Mouse (Mus musculus) forebrain, embryonic 12.5 days (tissue): ENCODE data around the gene Car10. TPM values are rescaled to one million over a fixed set of nuclear protein-coding genes. Genes with fewer than 3 reads are reported as not detected.
A peak's percentile ranks its signal among the peaks of the same experiment; 100 is the strongest.

Experiments used
- ATAC-seq: fragments of 200-750 bp; cut with Nextera tagmentation; 2 replicates; pipeline ENCODE4 v1.8.0; 2017; ENCODE audit warnings: moderate TSS enrichment; ENCODE audit not compliant: low FRiP score
- H3K27ac ChIP-seq: fragments of 300-500 bp; sonication (generic); 2 replicates; pipeline ENCODE4 v1.5.1; 2016; ENCODE audit warnings: mild to moderate bottlenecking
- H3K27me3 ChIP-seq: fragments of 300-500 bp; sonication (generic); 2 replicates; pipeline ENCODE4 v1.6.1; 2016; ENCODE audit warnings: mild to moderate bottlenecking
- H3K36me3 ChIP-seq: fragments of 300-500 bp; sonication (generic); replicated peaks from 2 replicates; pipeline ENCODE4 v1.6.1; 2016; ENCODE audit warnings: mild to moderate bottlenecking
- H3K4me1 ChIP-seq: fragments of 300-500 bp; sonication (generic); 2 replicates; pipeline ENCODE4 v1.6.1; 2016
- H3K4me2 ChIP-seq: fragments of 300-500 bp; sonication (generic); 2 replicates; pipeline ENCODE4 v1.6.1; 2016; ENCODE audit warnings: mild to moderate bottlenecking, moderate library complexity
- H3K4me3 ChIP-seq: fragments of 300-500 bp; sonication (generic); replicated peaks from 2 replicates; pipeline ENCODE4 v1.5.1; 2016; ENCODE audit warnings: mild to moderate bottlenecking
- H3K9ac ChIP-seq: fragments of 300-500 bp; sonication (generic); 2 replicates; pipeline ENCODE4 v1.6.1; 2016; ENCODE audit warnings: mild to moderate bottlenecking
- H3K9me3 ChIP-seq: fragments of 300-500 bp; sonication (generic); 2 replicates; pipeline ENCODE4 v1.6.1; 2016
- WGBS: fragments of 180-500 bp; shearing (Covaris S2); methylation state at CpG from one replicate; pipeline ENCODE4 v1.1.7; 2016; 5-methylcytosine and 5-hydroxymethylcytosine counted together
- polyA plus RNA-seq: library from polyadenylated mRNA; unstranded; fragments of >200 nt; fragmentation: Nextera tagmentation; extraction: Ambion mirVana; gene quantifications from 2 replicates; pipeline ENCODE4 v1.2.1, GENCODE M21; 2016

The Car10 gene
- polyA plus RNA-seq, 1 experiment from 2014 or later: 2.1 TPM

DNA sequence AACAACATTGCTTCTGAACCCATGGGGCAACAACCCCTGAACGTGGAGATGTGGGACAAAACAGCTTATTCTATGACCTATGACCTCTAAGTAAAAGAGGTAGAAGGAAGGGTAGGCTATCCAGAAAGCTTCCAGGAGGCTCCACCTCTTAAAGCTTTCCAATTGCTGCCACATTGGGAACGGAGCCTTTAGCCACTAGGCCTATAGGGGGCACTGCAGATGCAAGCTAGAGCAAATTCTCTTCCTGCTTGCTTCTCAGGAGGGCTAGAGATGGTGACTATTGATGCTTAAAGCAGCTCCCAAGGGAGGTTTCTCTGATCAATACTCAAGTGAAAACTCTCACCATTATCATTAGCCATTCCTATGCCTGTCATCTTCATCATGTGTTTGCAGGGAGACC is 416.6 kb downstream of the Car10 start:
- H3K27ac ChIP-seq: no peak overlapping the region
- H3K36me3 ChIP-seq: no peaks in the 10 kb centered on the region
- H3K4me1 ChIP-seq: no peaks in the 10 kb centered on the region; the same call in 1 of the 2 replicates
- no peaks in the 10 kb centered on the region for H3K9me3 ChIP-seq
- ATAC-seq: no peak
- no peaks in the 10 kb centered on the region for H3K27me3 ChIP-seq
- H3K9ac ChIP-seq: no peak overlapping the region
- H3K4me3 ChIP-seq: no peak overlapping the region
- no peak overlapping the region for H3K4me2 ChIP-seq
- WGBS: 19% methylated on average over 2 of the region's 2 CpGs

DNA sequence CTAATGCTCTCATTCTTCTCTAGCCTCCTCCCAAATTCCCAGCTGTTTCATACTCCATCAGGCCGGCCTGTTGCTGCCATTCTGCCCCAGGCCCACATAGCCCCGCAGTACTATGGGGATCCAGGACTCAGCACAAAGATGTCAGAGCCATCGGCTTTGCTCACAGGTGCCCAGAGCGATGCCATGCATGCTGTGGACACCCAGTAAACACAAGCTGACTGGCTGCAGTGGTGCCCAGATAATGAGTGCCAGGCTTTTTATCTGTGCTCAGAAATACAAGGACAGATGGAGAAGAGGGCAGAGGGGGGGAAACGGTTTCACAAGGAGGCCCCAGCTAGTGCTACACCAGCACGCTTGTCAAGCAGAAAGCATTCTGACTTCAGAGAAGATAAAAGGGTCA is 417.7 kb downstream of the Car10 start:
- ATAC-seq: no peak
- H3K9ac ChIP-seq: no peak overlapping the region
- 80% methylated on average over 6 of the region's 6 CpGs for WGBS
- no peaks in the 10 kb centered on the region for H3K27me3 ChIP-seq
- H3K4me3 ChIP-seq: no peak overlapping the region
- no peak overlapping the region for H3K4me2 ChIP-seq
- H3K27ac ChIP-seq: no peak overlapping the region
- H3K36me3 ChIP-seq: no peaks in the 10 kb centered on the region
- no peaks in the 10 kb centered on the region for H3K9me3 ChIP-seq
- H3K4me1 ChIP-seq: no peaks in the 10 kb centered on the region; the same call in 1 of the 2 replicates

DNA sequence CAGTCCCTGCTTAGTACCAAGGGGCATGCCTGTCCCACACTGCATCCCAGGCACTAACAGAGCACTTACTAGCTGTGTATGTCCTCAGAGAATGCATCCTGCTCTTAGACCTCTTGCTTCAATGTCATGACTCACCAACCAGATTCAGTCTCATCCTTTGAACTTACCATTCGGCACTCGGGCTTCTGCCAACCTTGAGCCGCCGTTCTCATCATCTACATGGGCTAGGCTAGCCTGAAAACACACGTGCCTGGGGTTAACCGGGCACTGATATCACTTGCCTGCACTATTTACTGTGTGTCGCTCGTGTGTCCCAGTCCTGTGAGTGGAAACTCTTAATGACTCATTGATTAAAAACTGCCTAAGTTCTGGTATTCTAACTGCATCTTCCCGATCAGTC is 418.4 kb downstream of the Car10 start:
- no peaks in the 10 kb centered on the region for H3K9me3 ChIP-seq
- H3K9ac ChIP-seq: no peak overlapping the region
- H3K4me3 ChIP-seq: no peak overlapping the region
- H3K4me2 ChIP-seq: no peak overlapping the region
- H3K27me3 ChIP-seq: no peaks in the 10 kb centered on the region
- no peaks in the 10 kb centered on the region for H3K36me3 ChIP-seq
- no peak overlapping the region for H3K27ac ChIP-seq
- no peaks in the 10 kb centered on the region; the same call in 1 of the 2 replicates for H3K4me1 ChIP-seq
- no peak for ATAC-seq
- 85% methylated on average over 9 of the region's 9 CpGs for WGBS

DNA sequence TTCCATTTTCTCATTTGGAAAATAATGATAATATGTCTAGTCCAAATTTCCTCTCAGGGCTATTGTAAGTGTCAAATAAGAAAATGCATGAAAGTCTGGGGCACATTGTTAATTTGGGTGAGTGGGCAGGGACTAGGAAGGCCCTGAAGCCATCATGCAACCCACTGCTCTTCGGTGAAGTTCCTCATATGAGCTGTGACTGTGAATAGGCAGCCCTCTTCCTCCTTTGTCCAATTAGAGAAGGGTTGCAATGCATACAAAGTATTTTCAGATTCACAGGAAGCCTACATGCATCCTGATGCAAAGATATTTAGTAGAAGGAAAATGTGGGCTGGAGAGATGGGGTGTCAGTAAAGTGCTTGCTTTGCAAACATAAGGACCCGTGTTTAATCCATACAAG is 419.1 kb downstream of the Car10 start:
- WGBS: 72% methylated on average over 2 of the region's 2 CpGs
- no peaks in the 10 kb centered on the region; the same call in 1 of the 2 replicates for H3K4me1 ChIP-seq
- ATAC-seq: no peak

DNA sequence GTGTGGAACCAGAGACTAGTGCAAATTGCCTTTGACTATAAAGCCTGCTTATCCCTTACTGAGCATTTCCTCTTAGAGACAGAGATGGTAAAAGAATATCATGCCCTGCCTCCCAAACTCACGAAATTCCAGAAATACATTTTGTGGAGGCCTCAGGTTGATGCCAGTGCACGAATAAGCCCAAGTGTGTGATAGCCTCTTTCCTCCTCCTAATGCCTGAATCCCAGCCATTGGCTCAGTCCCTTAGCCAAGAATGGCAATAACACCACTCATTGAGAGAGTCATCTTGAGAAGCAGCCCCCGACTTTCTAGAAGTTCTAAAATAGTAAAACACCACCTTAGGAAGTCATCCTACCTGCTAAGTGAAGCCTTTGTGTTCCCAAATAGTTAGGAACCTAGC is 424.7 kb downstream of the Car10 start:
- no peak overlapping the region for H3K4me3 ChIP-seq
- H3K27me3 ChIP-seq: no peaks in the 10 kb centered on the region
- H3K9me3 ChIP-seq: no peaks in the 10 kb centered on the region
- 82% methylated on average over 3 of the region's 3 CpGs for WGBS
- H3K27ac ChIP-seq: no peak overlapping the region
- no peak for ATAC-seq
- H3K36me3 ChIP-seq: no peaks in the 10 kb centered on the region
- H3K9ac ChIP-seq: no peak overlapping the region
- no peaks in the 10 kb centered on the region for H3K4me1 ChIP-seq
- H3K4me2 ChIP-seq: no peak overlapping the region

More for the DNA sequence above, 419.1 kb downstream of the Car10 start:
- no peaks in the 10 kb centered on the region for H3K9me3 ChIP-seq
- no peak overlapping the region for H3K9ac ChIP-seq
- H3K27me3 ChIP-seq: no peaks in the 10 kb centered on the region
- H3K27ac ChIP-seq: no peak overlapping the region
- no peak overlapping the region for H3K4me3 ChIP-seq
- H3K36me3 ChIP-seq: no peaks in the 10 kb centered on the region
- H3K4me2 ChIP-seq: no peak overlapping the region

DNA sequence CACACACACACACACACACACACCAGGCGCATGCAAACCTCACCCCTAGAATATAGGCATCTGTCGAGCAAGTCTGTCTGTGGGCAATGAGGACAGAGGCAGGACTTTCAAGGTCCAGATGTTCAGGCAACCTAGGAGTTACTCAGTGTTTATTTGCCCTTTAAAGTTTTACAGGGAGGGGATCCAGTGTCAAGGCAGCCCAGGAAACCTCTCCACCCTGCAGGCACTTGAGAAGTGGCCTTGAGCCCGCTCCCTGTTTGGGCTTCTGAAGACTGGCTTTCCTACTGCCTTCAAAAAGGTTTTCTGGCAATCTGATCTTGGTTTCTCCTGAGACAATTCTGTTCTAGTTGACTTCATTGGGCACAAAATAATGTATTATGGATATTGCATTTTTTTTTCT is 428.1 kb downstream of the Car10 start:
- Histone ChIP-seq H3K27me3 (no peaks in the 10 kb centered on the region), H3K36me3 (no peaks in the 10 kb centered on the region), H3K9me3 (no peaks in the 10 kb centered on the region), H3K4me1 (no peaks in the 10 kb centered on the region), H3K9ac (no peak overlapping the region), H3K4me3 (no peak overlapping the region), H3K4me2 (no peak overlapping the region), H3K27ac (no peak overlapping the region)
- WGBS: 86% methylated on average over 3 of the region's 3 CpGs
- peak; percentile 17; the same call in 1 of the 2 replicates for ATAC-seq

DNA sequence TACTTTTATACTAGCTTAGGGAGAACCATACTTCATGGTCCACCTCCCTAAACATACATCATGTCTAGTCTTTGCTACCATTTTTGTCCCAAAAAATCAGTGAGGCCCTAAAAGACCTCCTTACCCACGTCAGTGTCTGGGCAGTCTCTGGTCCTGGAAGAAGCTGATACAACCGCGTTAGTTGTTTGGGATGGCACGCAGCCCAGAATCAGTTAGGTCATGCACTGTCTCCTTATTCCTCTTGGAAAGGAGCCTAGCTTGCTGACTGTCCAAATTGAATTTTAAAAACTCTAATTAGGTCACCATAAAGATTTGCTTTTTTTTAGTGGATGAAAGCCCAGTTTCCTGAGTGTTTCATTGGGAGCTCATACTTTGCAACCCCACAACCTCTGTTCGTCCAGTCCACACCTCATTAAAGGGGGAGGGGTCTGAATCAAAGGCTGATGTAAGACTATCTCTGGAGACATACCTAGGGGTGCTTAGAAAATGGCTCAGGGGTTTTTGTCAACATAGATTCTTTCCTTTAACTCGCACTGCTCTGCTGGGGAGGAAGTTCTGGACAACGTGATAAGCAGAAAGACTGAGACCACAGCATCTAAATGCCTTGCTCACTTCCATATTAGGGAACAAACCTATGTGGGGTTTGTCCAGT is 433.3 kb downstream of the Car10 start:
- 72% methylated on average over 7 of the region's 7 CpGs for WGBS
- no peak overlapping the region for H3K4me3 ChIP-seq
- no peak for ATAC-seq

DNA sequence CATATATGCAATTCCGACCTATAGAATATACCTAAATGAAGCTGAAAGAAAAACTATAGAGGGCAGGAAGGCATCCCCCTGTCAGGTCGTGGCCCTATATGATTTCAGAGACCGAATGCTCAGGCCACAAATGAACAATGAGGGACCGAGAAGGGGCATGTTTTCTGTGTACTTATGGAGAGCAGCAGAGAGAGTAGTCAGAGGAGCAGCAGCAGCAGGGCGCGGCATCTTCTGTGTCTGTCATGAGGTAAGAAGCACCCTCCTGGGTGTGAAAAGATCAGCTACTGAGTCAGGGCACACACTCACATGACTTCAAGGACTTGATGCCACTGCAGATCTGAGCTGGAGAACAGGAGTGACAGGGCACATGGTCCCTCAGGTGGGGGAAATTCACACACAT is 438.4 kb downstream of the Car10 start:
- no peak for ATAC-seq
- no peaks in the 10 kb centered on the region for H3K4me1 ChIP-seq
- WGBS: 91% methylated on average over 6 of the region's 6 CpGs
- no peaks in the 10 kb centered on the region for H3K36me3 ChIP-seq
- no peak overlapping the region for H3K9ac ChIP-seq
- no peaks in the 10 kb centered on the region for H3K9me3 ChIP-seq
- H3K27me3 ChIP-seq: no peaks in the 10 kb centered on the region
- H3K4me2 ChIP-seq: no peak overlapping the region
- H3K4me3 ChIP-seq: no peak overlapping the region
- H3K27ac ChIP-seq: no peak overlapping the region

More for the DNA sequence above, 433.3 kb downstream of the Car10 start:
- H3K27me3 ChIP-seq: no peaks in the 10 kb centered on the region
- no peaks in the 10 kb centered on the region for H3K4me1 ChIP-seq
- no peak overlapping the region for H3K9ac ChIP-seq
- H3K27ac ChIP-seq: no peak overlapping the region
- no peaks in the 10 kb centered on the region for H3K36me3 ChIP-seq
- no peak overlapping the region for H3K4me2 ChIP-seq
- H3K9me3 ChIP-seq: no peaks in the 10 kb centered on the region

DNA sequence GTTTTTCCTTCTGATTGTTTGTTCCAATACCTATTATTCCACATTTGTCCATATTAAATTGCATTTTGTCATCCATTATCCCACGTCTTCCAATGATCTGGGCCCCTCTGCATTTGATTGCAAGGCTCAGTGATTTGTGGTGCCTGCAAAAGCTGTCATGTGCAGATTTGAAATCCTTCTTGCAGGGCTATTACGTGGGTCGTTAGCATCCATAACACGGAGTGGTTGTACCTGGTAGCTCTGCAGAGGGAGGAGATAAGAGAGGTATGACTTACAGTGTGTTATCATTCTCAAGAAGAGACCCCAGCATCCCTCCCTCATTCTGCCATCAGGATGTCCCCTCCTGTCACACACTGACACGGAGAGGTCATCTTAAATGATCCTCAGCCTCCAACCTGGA is 451.1 kb downstream of the Car10 start:
- 0 out of 2 replicates have a peak, but pooled peaks have one; percentile 27 for ATAC-seq
- H3K9ac ChIP-seq: no peak overlapping the region
- H3K4me3 ChIP-seq: no peak overlapping the region
- no peaks in the 10 kb centered on the region for H3K4me1 ChIP-seq
- no peaks in the 10 kb centered on the region for H3K36me3 ChIP-seq
- WGBS: 47% methylated on average over 5 of the region's 5 CpGs
- no peak overlapping the region for H3K4me2 ChIP-seq
- H3K27me3 ChIP-seq: no peaks in the 10 kb centered on the region
- no peak overlapping the region for H3K27ac ChIP-seq
- no peaks in the 10 kb centered on the region for H3K9me3 ChIP-seq

DNA sequence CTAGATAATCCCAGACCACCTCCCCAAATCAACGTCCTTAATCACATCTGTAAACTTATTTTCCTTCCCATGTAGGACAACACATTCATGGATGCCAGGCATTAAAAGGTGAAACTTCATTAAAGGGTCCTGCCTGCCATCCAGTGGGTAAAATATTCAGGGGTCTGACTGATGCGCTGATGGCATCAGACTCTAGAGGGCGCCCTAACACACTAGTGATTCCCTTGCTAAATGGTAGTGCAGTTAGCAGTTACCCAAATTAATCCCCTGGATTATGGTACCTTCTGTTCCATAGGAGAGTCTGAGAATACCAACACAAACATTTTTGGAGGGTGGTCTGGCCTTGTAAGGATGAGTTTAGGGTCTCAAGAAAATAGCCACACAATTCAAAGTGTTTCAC is 453.1 kb downstream of the Car10 start:
- WGBS: 9% methylated on average over 3 of the region's 3 CpGs
- Histone ChIP-seq H3K36me3 (no peaks in the 10 kb centered on the region), H3K4me2 (no peak overlapping the region), H3K4me1 (no peaks in the 10 kb centered on the region), H3K27ac (no peak overlapping the region), H3K9ac (no peak overlapping the region), H3K4me3 (no peak overlapping the region), H3K9me3 (no peaks in the 10 kb centered on the region), H3K27me3 (no peaks in the 10 kb centered on the region)
- ATAC-seq: no peak

DNA sequence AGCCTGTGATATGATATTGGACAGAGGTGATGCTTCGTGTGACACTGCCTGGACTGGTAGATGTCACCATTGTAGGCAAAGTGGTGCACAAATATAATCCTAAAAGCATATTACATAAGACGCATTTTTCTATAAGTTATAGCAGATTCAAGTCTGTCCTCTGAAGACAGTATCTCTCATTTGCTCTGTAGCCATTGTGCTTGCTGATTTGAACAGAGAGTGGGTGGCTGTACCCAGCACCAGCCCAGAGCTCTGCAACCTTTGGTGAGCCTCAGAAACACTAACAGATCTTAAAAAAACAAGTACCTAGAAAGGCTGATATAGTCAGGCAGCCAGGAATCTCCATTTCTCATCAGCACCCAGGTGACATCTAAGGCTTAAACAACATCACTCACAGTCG is 461.3 kb downstream of the Car10 start:
- H3K9ac ChIP-seq: no peak overlapping the region
- no peak for ATAC-seq

DNA sequence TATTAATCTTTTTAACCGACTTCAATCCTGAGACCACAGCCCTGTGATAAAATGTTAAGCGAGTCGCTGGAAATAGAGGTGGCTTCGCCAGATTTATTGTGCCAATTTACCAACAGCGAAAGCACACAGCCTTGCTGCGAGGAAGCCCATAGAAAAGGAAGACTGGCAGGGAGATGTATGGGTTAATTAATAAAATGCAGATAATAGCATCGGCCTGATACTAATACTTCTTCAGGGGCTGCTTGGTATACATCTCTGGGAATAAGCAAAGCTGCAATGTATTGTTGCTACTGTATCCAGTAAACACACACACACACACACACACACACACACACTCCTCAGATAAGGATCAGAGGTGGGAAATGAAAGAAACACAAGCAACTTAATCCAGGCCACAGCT is 462.7 kb downstream of the Car10 start:
- H3K4me1 ChIP-seq: peaks cover 7% of the 10 kb centered on the region; the same call in 1 of the 2 replicates
- H3K4me3 ChIP-seq: no peak overlapping the region
- H3K9me3 ChIP-seq: no peaks in the 10 kb centered on the region
- WGBS: 73% methylated on average over 7 of the region's 7 CpGs
- no peaks in the 10 kb centered on the region for H3K36me3 ChIP-seq
- no peak overlapping the region for H3K9ac ChIP-seq
- H3K27ac ChIP-seq: no peak overlapping the region
- no peaks in the 10 kb centered on the region for H3K27me3 ChIP-seq
- no peak overlapping the region for H3K4me2 ChIP-seq
- no peak for ATAC-seq

More for the DNA sequence above, 461.3 kb downstream of the Car10 start:
- H3K9me3 ChIP-seq: no peaks in the 10 kb centered on the region
- no peaks in the 10 kb centered on the region for H3K27me3 ChIP-seq
- no peak overlapping the region for H3K27ac ChIP-seq
- H3K4me3 ChIP-seq: no peak overlapping the region
- H3K4me1 ChIP-seq: peaks cover 7% of the 10 kb centered on the region; the same call in 1 of the 2 replicates
- H3K36me3 ChIP-seq: no peaks in the 10 kb centered on the region
- 92% methylated on average over 3 of the region's 3 CpGs for WGBS
- no peak overlapping the region for H3K4me2 ChIP-seq

DNA sequence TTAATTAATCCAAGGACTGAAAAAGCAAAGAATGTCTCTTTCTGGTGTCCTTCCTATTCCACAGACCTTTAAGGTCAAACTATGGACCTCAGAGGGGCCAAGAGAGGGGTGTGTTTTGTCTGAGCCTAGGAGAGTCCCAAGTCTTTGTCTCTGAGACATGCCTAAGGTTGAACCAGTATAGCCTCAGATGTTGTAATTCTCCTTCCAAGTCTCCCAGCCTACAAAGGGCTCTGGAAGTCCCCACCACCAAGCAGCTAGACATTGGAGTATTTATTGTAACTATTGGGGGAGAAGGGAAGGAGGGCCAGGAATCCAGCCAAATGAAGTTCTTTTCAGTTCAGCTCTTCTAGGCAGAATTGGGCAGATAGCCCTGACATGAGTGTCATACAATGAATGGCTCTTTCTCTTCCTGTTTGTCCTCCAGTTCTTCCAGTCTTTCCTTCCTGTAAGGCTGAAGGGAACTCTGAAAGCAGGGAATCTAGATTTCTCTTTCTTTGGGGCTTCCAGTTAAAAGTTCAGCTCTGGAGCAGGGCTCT is 464.6 kb downstream of the Car10 start:
- H3K27ac ChIP-seq: no peak overlapping the region
- no peak overlapping the region for H3K9ac ChIP-seq
- H3K27me3 ChIP-seq: no peaks in the 10 kb centered on the region
- no peak overlapping the region for H3K4me2 ChIP-seq
- H3K4me3 ChIP-seq: no peak overlapping the region
- peaks cover 7% of the 10 kb centered on the region; the same call in 1 of the 2 replicates for H3K4me1 ChIP-seq
- no peak for ATAC-seq
- H3K9me3 ChIP-seq: no peaks in the 10 kb centered on the region
- H3K36me3 ChIP-seq: no peaks in the 10 kb centered on the region
